Mouse (Mus musculus): ENCODE data around the gene Zfp385a. TPM values are rescaled to one million over a fixed set of nuclear protein-coding genes. Genes with fewer than 3 reads are reported as not detected.

The Zfp385a gene
- polyA plus RNA-seq, 1 experiment from 2014 or later, result 10.1 TPM

DNA sequence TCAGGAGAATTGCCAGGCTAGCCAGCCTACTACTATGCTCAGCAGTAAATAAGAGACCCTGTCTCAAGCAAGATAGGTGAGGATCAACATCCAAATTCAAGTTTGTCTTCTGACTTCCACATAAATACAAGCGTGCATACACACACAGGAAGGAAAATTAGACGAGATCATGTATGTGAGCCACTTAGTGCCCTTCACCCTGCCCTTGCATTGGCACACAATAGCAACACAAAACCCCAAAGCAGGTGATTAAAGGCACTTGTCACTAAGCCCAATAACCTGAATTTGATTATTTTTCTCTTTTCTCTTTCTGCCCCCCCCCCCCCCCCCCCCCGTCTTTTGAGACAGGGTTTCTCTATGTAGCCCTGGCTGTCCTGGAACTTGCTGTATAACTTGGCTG is 3.1 kb upstream of the Zfp385a start:
- no peak overlapping the region for H3K4me2 ChIP-seq (ENCODE audit: low read depth, low read length)
- peaks cover 16% of the 10 kb centered on the region for H3K4me1 ChIP-seq (ENCODE audit: insufficient read depth)
- no peak overlapping the region for H3K9ac ChIP-seq (replicated peaks)
- ATAC-seq (no peak), DNase-seq (no peak)
- no peak overlapping the region for H3K4me3 ChIP-seq (ENCODE audit: low read depth, low read length)
- no peak for TF ChIP-seq CTCF (IDR thresholded peaks at IDR 0.05; ENCODE audit: low read depth)
- no peak for TF ChIP-seq EP300 (IDR thresholded peaks at IDR 0.05; ENCODE audit: low read depth)
- no peaks in the 10 kb centered on the region for H3K9me3 ChIP-seq (ENCODE audit: low read length)
- WGBS (ENCODE audit: insufficient replicate concordance), result 65% methylated on average over 2 of the region's 3 CpGs
- H3K27me3 ChIP-seq (ENCODE audit: insufficient read depth, low read length), result peaks cover 32% of the 10 kb centered on the region
- H3K36me3 ChIP-seq (replicated peaks; ENCODE audit: insufficient read depth, low read length), result peaks cover 37% of the 10 kb centered on the region
- no peak overlapping the region for H3K27ac ChIP-seq (ENCODE audit: low read depth)

GRCm38 (mm10) chr15:103342415-103342814 is 2.5 kb upstream of the Zfp385a start:
- peak; percentile 22 for ATAC-seq
- TF ChIP-seq EP300 (IDR thresholded peaks at IDR 0.05; ENCODE audit: low read depth) (no peak), CTCF (IDR thresholded peaks at IDR 0.05; ENCODE audit: low read depth) (peak; percentile 88)
- WGBS (ENCODE audit: insufficient replicate concordance), result 22% methylated on average over 4 of the region's 4 CpGs

GRCm38 (mm10) chr15:103341547-103341946 is 1.7 kb upstream of the Zfp385a start:
- TF ChIP-seq CTCF (IDR thresholded peaks at IDR 0.05; ENCODE audit: low read depth) (no peak), EP300 (IDR thresholded peaks at IDR 0.05; ENCODE audit: low read depth) (no peak)
- no peaks in the 10 kb centered on the region for H3K9me3 ChIP-seq (ENCODE audit: low read length)
- DNase-seq (no peak), ATAC-seq (no peak)
- peaks cover 32% of the 10 kb centered on the region for H3K27me3 ChIP-seq (ENCODE audit: insufficient read depth, low read length)
- peaks cover 27% of the 10 kb centered on the region for H3K36me3 ChIP-seq (replicated peaks; ENCODE audit: insufficient read depth, low read length)
- WGBS (ENCODE audit: insufficient replicate concordance), result 59% methylated on average over 8 of the region's 8 CpGs
- H3K9ac ChIP-seq (replicated peaks), result no peak overlapping the region
- no peak overlapping the region for H3K4me3 ChIP-seq (ENCODE audit: low read depth, low read length)
- no peak overlapping the region for H3K4me2 ChIP-seq (ENCODE audit: low read depth, low read length)
- H3K4me1 ChIP-seq (ENCODE audit: insufficient read depth), result peaks cover 21% of the 10 kb centered on the region
- no peak overlapping the region for H3K27ac ChIP-seq (ENCODE audit: low read depth)

More at GRCm38 (mm10) chr15:103342415-103342814, 2.5 kb upstream of the Zfp385a start:
- Histone ChIP-seq H3K36me3 (replicated peaks; ENCODE audit: insufficient read depth, low read length) (peaks cover 31% of the 10 kb centered on the region), H3K27me3 (ENCODE audit: insufficient read depth, low read length) (peaks cover 32% of the 10 kb centered on the region), H3K27ac (ENCODE audit: low read depth) (no peak overlapping the region), H3K9ac (replicated peaks) (no peak overlapping the region), H3K4me1 (ENCODE audit: insufficient read depth) (peaks cover 16% of the 10 kb centered on the region), H3K4me2 (ENCODE audit: low read depth, low read length) (no peak overlapping the region), H3K9me3 (ENCODE audit: low read length) (no peaks in the 10 kb centered on the region), H3K4me3 (ENCODE audit: low read depth, low read length) (no peak overlapping the region)
- DNase-seq, result peak; percentile 80

DNA sequence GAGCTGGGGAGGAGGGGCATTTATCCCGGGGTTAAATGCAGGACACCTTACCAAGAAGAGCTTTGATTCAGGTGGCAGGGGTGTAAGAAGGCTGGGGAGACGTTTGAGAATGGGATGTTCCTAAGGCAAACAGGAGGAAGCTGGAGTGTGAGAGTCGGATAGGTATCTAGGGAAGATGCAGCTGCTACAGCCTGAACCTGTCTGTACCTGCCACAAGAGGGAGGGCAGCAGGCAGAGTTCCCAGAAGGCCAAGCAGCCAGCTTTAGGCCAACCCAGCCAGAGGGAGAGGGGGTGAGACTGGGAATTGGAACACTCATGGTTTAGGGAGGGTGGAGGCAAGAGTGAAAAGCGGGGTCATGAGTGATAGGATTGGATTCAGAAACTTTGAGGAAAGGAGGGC is 893 bp upstream of the Zfp385a start:
- peaks cover 21% of the 10 kb centered on the region for H3K4me1 ChIP-seq (ENCODE audit: insufficient read depth)

GRCm38 (mm10) chr15:103339166-103339960 is 530 bp downstream of the Zfp385a start:
- Histone ChIP-seq H3K4me2 (ENCODE audit: low read depth, low read length) (peak overlapping the region; percentile 94), H3K9ac (replicated peaks) (peak overlapping the region; percentile 53), H3K27ac (ENCODE audit: low read depth) (no peak overlapping the region), H3K27me3 (ENCODE audit: insufficient read depth, low read length) (peaks cover 32% of the 10 kb centered on the region), H3K36me3 (replicated peaks; ENCODE audit: insufficient read depth, low read length) (peaks cover 6% of the 10 kb centered on the region), H3K4me1 (ENCODE audit: insufficient read depth) (peaks cover 25% of the 10 kb centered on the region), H3K4me3 (ENCODE audit: low read depth, low read length) (peak overlapping the region; percentile 71), H3K9me3 (ENCODE audit: low read length) (no peaks in the 10 kb centered on the region)
- TF ChIP-seq EP300 (IDR thresholded peaks at IDR 0.05; ENCODE audit: low read depth) (peak; percentile 27; the same call in 1 of the 2 replicates), CTCF (IDR thresholded peaks at IDR 0.05; ENCODE audit: low read depth) (no peak)
- ATAC-seq (peak; percentile 62), DNase-seq (no peak)
- 6% methylated on average over 26 of the region's 31 CpGs for WGBS (ENCODE audit: insufficient replicate concordance)

More for the DNA sequence above, 893 bp upstream of the Zfp385a start:
- ATAC-seq, result no peak
- Histone ChIP-seq H3K9me3 (ENCODE audit: low read length) (no peaks in the 10 kb centered on the region), H3K4me2 (ENCODE audit: low read depth, low read length) (peak overlapping the region; percentile 94; the same call in 1 of the 2 replicates), H3K4me3 (ENCODE audit: low read depth, low read length) (no peak overlapping the region), H3K9ac (replicated peaks) (no peak overlapping the region), H3K27ac (ENCODE audit: low read depth) (no peak overlapping the region), H3K36me3 (replicated peaks; ENCODE audit: insufficient read depth, low read length) (peaks cover 19% of the 10 kb centered on the region), H3K27me3 (ENCODE audit: insufficient read depth, low read length) (peaks cover 32% of the 10 kb centered on the region)
- TF ChIP-seq EP300 (IDR thresholded peaks at IDR 0.05; ENCODE audit: low read depth) (no peak), CTCF (IDR thresholded peaks at IDR 0.05; ENCODE audit: low read depth) (peak; percentile 40; the same call in 1 of the 2 replicates)
- WGBS (ENCODE audit: insufficient replicate concordance), result 27% methylated on average over 4 of the region's 4 CpGs
- DNase-seq, result no peak

- peak overlapping the region; percentile 71 for H3K4me3 ChIP-seq (ENCODE audit: low read depth, low read length)
- H3K4me2 ChIP-seq (ENCODE audit: low read depth, low read length), result peak overlapping the region; percentile 94
- no peak overlapping the region for H3K27ac ChIP-seq (ENCODE audit: low read depth)
- H3K27me3 ChIP-seq (ENCODE audit: insufficient read depth, low read length), result peaks cover 32% of the 10 kb centered on the region
- ATAC-seq, result no peak
- WGBS (ENCODE audit: insufficient replicate concordance), result 32% methylated on average over 4 of the region's 4 CpGs
- peak overlapping the region; percentile 53 for H3K9ac ChIP-seq (replicated peaks)
- no peaks in the 10 kb centered on the region for H3K9me3 ChIP-seq (ENCODE audit: low read length)
- H3K4me1 ChIP-seq (ENCODE audit: insufficient read depth), result peaks cover 30% of the 10 kb centered on the region
- DNase-seq, result no peak
- H3K36me3 ChIP-seq (replicated peaks; ENCODE audit: insufficient read depth, low read length), result peaks cover under 1% of the 10 kb centered on the region; the same call in 1 of the 2 replicates
- no peak for TF ChIP-seq EP300 (IDR thresholded peaks at IDR 0.05; ENCODE audit: low read depth)
- no peak for TF ChIP-seq CTCF (IDR thresholded peaks at IDR 0.05; ENCODE audit: low read depth)
Observed at GRCm38 (mm10) chr15:103338829-103339165, 1.1 kb downstream of the Zfp385a start.

All from liver, postnatal 0 days (tissue).